Mouse (Mus musculus): ENCODE measurements around the gene Sardh.

DNA sequence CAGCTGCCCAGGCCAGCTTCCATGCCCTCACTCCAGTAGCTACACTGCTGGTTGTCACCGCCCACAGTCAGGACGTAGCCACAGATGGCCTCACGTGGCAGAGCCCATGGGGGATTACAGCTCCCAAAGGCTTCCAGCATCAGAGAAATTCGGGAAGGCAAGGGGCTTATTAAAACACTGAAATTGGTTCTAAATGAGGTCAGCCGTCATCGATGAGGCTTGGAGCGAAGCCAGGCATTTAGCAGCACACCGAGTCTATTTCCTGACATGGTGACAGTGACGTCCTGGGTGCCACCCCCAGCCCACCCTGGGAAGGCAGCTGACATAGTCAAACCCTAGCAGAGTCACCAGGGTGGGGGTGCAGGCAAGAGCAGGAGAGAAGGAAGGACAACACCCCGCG is 85.5 kb downstream of the Sardh start:
- no peak for TF ChIP-seq POLR2A (IDR thresholded peaks at IDR 0.05; ENCODE audit: insufficient read depth, low read depth, low read length)
- TF ChIP-seq CTCF (IDR thresholded peaks at IDR 0.05; ENCODE audit: insufficient read depth, low read depth, low read length) = no peak
